Mouse (Mus musculus): Measurements from ENCODE around the gene Grid2. TPM values are rescaled to one million over a fixed set of nuclear protein-coding genes. Genes with fewer than 3 reads are reported as not detected.

Grid2 gene
- polyA plus RNA-seq, 1 experiment from 2014 or later = 0.76 TPM

DNA sequence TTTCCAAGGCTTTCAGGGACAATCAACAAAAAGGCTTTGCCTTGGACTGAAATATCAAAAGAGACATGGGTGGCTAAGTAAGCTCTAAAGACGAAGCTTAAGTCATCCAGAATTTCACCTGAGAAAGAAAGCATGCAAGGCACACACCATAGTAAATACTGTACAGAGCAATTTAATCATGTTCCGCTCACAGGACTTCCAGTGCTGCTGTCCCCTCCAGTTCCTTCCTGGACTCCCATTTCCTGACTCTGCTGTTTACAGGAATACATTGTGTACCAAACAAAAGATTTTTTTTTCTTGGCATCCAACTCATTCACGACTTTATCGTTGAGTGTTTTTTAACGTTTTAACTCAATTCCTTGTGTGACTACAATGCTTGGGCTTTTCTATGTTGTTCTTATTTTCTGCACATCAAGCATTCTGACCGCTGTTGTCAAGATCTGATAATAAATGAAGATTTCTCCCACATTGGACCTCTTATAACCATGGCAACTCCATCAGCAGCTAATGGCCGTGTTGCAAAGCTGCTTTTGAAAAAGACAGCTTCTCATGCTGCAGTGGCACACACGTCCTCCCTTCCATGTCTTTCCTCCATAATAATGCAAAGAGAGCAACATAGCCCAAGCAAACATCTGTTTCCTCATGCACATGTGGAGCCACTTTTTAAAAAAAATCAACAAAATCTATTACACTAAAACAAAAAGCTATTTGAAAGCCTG lies 1361.9 kb downstream of the Grid2 start:
- Histone ChIP-seq H3K9ac (ENCODE audit: low read depth, low read length) (no peak overlapping the region), H3K9me3 (replicated peaks; ENCODE audit: control insufficient read depth, low read length) (no peaks in the 10 kb centered on the region), H3K4me3 (ENCODE audit: low read depth, low read length) (no peak overlapping the region), H3K4me1 (ENCODE audit: control insufficient read depth, insufficient read depth, low read length) (no peaks in the 10 kb centered on the region), H3K27ac (ENCODE audit: low read depth, low read length) (no peak overlapping the region), H3K36me3 (ENCODE audit: control insufficient read depth, insufficient read depth, low read length) (no peaks in the 10 kb centered on the region), H3K27me3 (ENCODE audit: control insufficient read depth, insufficient read depth, low read length) (no peaks in the 10 kb centered on the region), H3K4me2 (no peak overlapping the region)
- no peak for ATAC-seq (replicated peaks; ENCODE audit: insufficient number of reproducible peaks, low FRiP score, low TSS enrichment)
- WGBS (ENCODE audit: insufficient replicate concordance) = 72% methylated on average over 8 of the region's 8 CpGs

DNA sequence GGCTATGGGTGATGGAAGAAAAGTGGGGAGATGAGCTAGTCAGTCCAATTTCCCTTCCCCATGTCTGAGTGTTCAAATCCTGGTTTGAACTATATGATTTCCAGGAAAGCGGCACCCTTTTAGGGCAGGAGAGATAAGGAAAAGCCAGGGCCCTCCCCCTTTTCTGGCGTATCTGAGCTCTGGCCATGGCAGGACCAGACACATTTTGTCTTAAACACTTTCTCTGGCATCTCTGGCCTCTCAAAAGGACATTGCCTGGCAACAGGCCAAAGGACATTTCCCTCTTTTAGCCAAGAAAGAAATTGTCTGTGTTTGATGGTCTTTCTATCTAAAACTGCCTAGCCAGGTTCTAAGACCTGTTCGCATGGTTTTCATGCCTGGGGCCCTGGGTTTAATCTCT lies 1367.7 kb downstream of the Grid2 start:
- no peaks in the 10 kb centered on the region for H3K27me3 ChIP-seq (ENCODE audit: control insufficient read depth, insufficient read depth, low read length)
- no peaks in the 10 kb centered on the region for H3K4me1 ChIP-seq (ENCODE audit: control insufficient read depth, insufficient read depth, low read length)
- H3K27ac ChIP-seq (ENCODE audit: low read depth, low read length) = no peak overlapping the region
- H3K9me3 ChIP-seq (replicated peaks; ENCODE audit: control insufficient read depth, low read length) = no peaks in the 10 kb centered on the region
- ATAC-seq (replicated peaks; ENCODE audit: insufficient number of reproducible peaks, low FRiP score, low TSS enrichment) = no peak
- H3K4me3 ChIP-seq (ENCODE audit: low read depth, low read length) = no peak overlapping the region
- no peaks in the 10 kb centered on the region for H3K36me3 ChIP-seq (ENCODE audit: control insufficient read depth, insufficient read depth, low read length)
- no peak overlapping the region for H3K9ac ChIP-seq (ENCODE audit: low read depth, low read length)
- WGBS (ENCODE audit: insufficient replicate concordance) = 22% methylated on average over 3 of the region's 3 CpGs
- no peak overlapping the region for H3K4me2 ChIP-seq

DNA sequence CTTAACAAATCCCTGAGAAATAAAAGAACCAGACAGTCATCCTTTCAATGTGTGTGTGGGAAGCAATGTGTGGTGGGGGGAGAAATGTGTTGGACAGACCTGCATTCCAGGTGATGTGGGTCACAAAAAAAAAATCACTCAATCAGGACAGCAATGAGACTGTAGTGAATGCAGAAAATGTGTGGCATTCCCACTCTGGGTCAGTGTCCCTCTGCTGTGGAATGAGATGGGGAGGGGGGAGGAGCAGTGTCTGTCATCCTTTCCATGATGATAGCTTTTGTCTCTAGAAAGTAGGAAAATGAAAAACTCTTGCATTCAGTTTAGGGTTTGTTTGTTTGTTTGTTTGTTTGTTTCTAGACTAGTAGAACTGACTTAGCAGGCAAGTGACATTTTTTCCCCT lies 1392.0 kb downstream of the Grid2 start:
- Histone ChIP-seq H3K27me3 (ENCODE audit: control insufficient read depth, insufficient read depth, low read length) (no peaks in the 10 kb centered on the region), H3K9me3 (replicated peaks; ENCODE audit: control insufficient read depth, low read length) (no peaks in the 10 kb centered on the region), H3K4me2 (no peak overlapping the region), H3K9ac (ENCODE audit: low read depth, low read length) (no peak overlapping the region), H3K4me3 (ENCODE audit: low read depth, low read length) (no peak overlapping the region), H3K27ac (ENCODE audit: low read depth, low read length) (no peak overlapping the region), H3K36me3 (ENCODE audit: control insufficient read depth, insufficient read depth, low read length) (no peaks in the 10 kb centered on the region), H3K4me1 (ENCODE audit: control insufficient read depth, insufficient read depth, low read length) (no peaks in the 10 kb centered on the region)
- no peak for ATAC-seq (replicated peaks; ENCODE audit: insufficient number of reproducible peaks, low FRiP score, low TSS enrichment)

DNA sequence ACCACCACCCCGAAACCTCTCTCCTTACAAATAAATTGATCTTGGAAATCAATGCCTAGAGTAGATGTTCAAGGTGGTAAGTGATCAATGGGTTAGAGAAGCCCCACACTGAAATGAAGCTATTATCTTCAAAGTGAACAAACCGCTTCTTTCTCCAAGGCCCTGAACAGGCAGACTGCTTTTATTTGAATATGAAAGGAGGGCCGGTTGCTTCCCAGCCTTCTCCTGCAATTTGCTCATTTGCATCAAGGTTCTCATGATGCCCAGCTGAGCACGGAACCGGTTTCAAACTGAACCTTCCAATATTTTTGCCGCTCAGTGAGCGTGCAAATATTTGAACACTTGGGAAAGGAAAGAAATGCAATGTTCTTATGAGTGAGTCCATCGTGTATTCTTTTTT lies 1392.5 kb downstream of the Grid2 start:
- H3K27ac ChIP-seq (ENCODE audit: low read depth, low read length) = no peak overlapping the region
- H3K4me1 ChIP-seq (ENCODE audit: control insufficient read depth, insufficient read depth, low read length) = no peaks in the 10 kb centered on the region
- 56% methylated on average over 8 of the region's 8 CpGs for WGBS (ENCODE audit: insufficient replicate concordance)
- H3K4me3 ChIP-seq (ENCODE audit: low read depth, low read length) = no peak overlapping the region
- ATAC-seq (replicated peaks; ENCODE audit: insufficient number of reproducible peaks, low FRiP score, low TSS enrichment) = no peak
- H3K27me3 ChIP-seq (ENCODE audit: control insufficient read depth, insufficient read depth, low read length) = no peaks in the 10 kb centered on the region
- no peak overlapping the region for H3K9ac ChIP-seq (ENCODE audit: low read depth, low read length)
- H3K9me3 ChIP-seq (replicated peaks; ENCODE audit: control insufficient read depth, low read length) = no peaks in the 10 kb centered on the region
- no peak overlapping the region for H3K4me2 ChIP-seq
- H3K36me3 ChIP-seq (ENCODE audit: control insufficient read depth, insufficient read depth, low read length) = no peaks in the 10 kb centered on the region

DNA sequence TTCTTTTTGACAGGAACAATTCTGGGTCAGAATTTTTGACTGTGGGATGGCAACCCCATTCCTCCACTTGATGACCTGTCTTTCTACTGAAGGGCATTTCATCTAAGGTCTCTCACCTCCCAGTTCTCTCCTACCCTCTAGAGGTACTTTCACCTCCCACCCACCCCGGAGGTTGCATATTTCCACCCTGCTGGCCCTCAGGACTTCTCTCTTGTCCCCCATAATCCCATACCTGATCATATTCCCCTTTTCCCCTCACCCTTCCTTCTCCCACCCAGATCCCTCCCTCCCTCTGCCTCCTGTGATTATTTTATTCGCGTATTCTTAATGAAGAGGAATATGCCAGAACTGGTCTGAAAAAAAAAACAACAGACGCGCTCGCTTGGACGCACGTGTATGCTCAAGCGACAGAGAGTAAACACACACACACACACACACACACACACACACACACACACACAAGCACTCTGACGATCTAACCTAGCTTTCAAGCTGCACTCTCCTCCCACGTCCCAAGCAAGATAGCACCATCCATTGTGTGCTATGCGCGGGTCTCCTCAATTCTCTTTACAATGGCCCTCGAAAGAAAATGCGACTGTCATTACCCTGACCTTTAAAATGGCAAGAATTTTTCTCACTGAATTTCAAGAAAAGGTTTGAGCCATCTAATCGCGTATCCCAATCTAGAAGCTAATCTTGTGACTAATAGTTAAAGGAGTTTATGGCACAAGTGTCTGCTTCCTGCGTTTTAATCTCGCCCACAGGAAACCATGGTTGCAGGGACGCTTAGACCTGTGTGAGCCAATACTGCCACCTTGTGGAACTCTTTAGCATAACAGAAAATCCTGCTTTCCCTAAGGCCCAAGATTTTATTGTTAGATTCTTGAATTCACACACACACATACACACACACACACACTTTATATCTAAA lies 1393.9 kb downstream of the Grid2 start:
- 23% methylated on average over 20 of the region's 20 CpGs for WGBS (ENCODE audit: insufficient replicate concordance)
- Histone ChIP-seq H3K9ac (ENCODE audit: low read depth, low read length) (peak overlapping the region; percentile 58; the same call in 1 of the 2 replicates), H3K4me1 (ENCODE audit: control insufficient read depth, insufficient read depth, low read length) (no peaks in the 10 kb centered on the region), H3K9me3 (replicated peaks; ENCODE audit: control insufficient read depth, low read length) (no peaks in the 10 kb centered on the region), H3K4me3 (ENCODE audit: low read depth, low read length) (peak overlapping the region; percentile 30), H3K4me2 (peak overlapping the region; percentile 65), H3K27ac (ENCODE audit: low read depth, low read length) (no peak overlapping the region), H3K27me3 (ENCODE audit: control insufficient read depth, insufficient read depth, low read length) (no peaks in the 10 kb centered on the region), H3K36me3 (ENCODE audit: control insufficient read depth, insufficient read depth, low read length) (no peaks in the 10 kb centered on the region)
- no peak for ATAC-seq (replicated peaks; ENCODE audit: insufficient number of reproducible peaks, low FRiP score, low TSS enrichment)

DNA sequence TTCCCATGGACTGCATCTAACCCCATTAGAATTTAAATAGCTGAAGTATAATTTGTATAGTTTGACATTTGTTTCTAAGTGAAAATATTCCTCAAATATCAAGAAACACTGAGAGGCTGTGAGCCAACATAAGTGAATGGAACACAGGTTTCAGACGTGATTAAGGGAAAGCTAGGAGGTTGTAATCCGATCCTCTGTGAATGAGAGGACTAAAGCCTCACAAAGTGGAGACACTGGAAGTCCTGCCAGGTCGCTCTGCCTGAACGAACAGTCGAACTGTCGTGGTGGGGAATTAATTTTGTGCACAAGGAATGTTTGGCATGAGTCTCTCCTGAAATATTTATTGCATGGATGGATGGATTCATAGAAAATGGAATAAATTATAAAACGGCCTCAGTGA lies 1395.1 kb downstream of the Grid2 start:
- Histone ChIP-seq H3K9me3 (replicated peaks; ENCODE audit: control insufficient read depth, low read length) (no peaks in the 10 kb centered on the region), H3K27me3 (ENCODE audit: control insufficient read depth, insufficient read depth, low read length) (no peaks in the 10 kb centered on the region), H3K4me1 (ENCODE audit: control insufficient read depth, insufficient read depth, low read length) (no peaks in the 10 kb centered on the region), H3K4me2 (no peak overlapping the region), H3K36me3 (ENCODE audit: control insufficient read depth, insufficient read depth, low read length) (no peaks in the 10 kb centered on the region), H3K9ac (ENCODE audit: low read depth, low read length) (no peak overlapping the region), H3K4me3 (ENCODE audit: low read depth, low read length) (no peak overlapping the region), H3K27ac (ENCODE audit: low read depth, low read length) (no peak overlapping the region)
- no peak for ATAC-seq (replicated peaks; ENCODE audit: insufficient number of reproducible peaks, low FRiP score, low TSS enrichment)
- WGBS (ENCODE audit: insufficient replicate concordance) = 24% methylated on average over 7 of the region's 7 CpGs

DNA sequence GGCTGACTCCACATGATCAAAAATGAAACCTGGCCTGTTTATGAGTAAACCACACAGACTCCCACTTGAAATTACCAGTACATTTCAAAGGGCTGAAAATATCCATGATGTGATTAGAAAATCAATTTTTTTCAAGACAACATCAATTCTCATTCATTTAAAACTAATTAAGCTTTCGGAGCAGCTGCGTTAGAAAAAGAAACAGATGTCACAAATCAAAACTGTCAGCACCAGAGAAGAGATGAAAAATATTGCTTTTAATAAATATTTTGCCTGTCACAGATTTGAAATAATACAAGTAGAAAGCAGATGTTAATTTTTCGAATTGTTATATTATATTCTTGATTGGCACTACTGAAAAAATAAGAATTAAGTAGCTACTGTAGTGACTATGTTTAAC lies 1415.3 kb downstream of the Grid2 start:
- Histone ChIP-seq H3K4me3 (ENCODE audit: low read depth, low read length) (no peak overlapping the region), H3K36me3 (ENCODE audit: control insufficient read depth, insufficient read depth, low read length) (no peaks in the 10 kb centered on the region), H3K9ac (ENCODE audit: low read depth, low read length) (no peak overlapping the region), H3K4me1 (ENCODE audit: control insufficient read depth, insufficient read depth, low read length) (0 out of 2 replicates have a peak, but pooled peaks cover 4% of the 10 kb centered on the region), H3K27ac (ENCODE audit: low read depth, low read length) (no peak overlapping the region), H3K27me3 (ENCODE audit: control insufficient read depth, insufficient read depth, low read length) (0 out of 2 replicates have a peak, but pooled peaks cover 3% of the 10 kb centered on the region), H3K9me3 (replicated peaks; ENCODE audit: control insufficient read depth, low read length) (no peaks in the 10 kb centered on the region), H3K4me2 (no peak overlapping the region)
- WGBS (ENCODE audit: insufficient replicate concordance) = 71% methylated on average over 3 of the region's 3 CpGs
- ATAC-seq (replicated peaks; ENCODE audit: insufficient number of reproducible peaks, low FRiP score, low TSS enrichment) = no peak

DNA sequence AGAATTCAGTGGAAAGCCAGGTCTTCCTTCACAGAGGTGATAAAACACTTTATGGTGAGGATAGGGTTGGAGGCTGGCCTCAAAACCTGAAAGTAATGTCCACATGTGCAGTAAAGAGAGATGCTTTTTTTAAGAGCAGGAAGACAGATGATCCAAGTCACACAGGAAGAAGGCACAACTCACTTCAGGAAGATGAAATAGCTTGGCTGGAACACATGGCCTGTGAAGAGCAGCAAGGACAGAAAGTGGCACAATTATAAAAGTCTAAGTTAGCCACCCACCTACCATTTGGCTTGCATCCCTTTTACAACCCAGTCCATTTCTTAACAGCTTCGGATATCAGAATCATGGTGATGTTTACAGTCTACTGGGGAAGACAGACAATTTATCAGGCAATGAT lies 1423.1 kb downstream of the Grid2 start:
- ATAC-seq (replicated peaks; ENCODE audit: insufficient number of reproducible peaks, low FRiP score, low TSS enrichment) = no peak
- Histone ChIP-seq H3K27ac (ENCODE audit: low read depth, low read length) (no peak overlapping the region), H3K4me1 (ENCODE audit: control insufficient read depth, insufficient read depth, low read length) (no peaks in the 10 kb centered on the region), H3K9ac (ENCODE audit: low read depth, low read length) (no peak overlapping the region), H3K27me3 (ENCODE audit: control insufficient read depth, insufficient read depth, low read length) (0 out of 2 replicates have a peak, but pooled peaks cover 3% of the 10 kb centered on the region), H3K36me3 (ENCODE audit: control insufficient read depth, insufficient read depth, low read length) (no peaks in the 10 kb centered on the region), H3K4me3 (ENCODE audit: low read depth, low read length) (no peak overlapping the region), H3K9me3 (replicated peaks; ENCODE audit: control insufficient read depth, low read length) (no peaks in the 10 kb centered on the region), H3K4me2 (no peak overlapping the region)
- WGBS (ENCODE audit: insufficient replicate concordance) = 76% methylated on average over 1 of the region's 1 CpGs

All from heart, embryonic 11.5 days (tissue).